Mouse (Mus musculus): Measurements from ENCODE around the gene Aldh5a1.

The Aldh5a1 gene

GRCm38 (mm10) chr13:24933199-24933598, 4.3 kb downstream of the Aldh5a1 start:
- DNase-seq (ENCODE audit: low spot score) = no peak

GRCm38 (mm10) chr13:24930591-24930990, 6.9 kb downstream of the Aldh5a1 start:
- no peak for DNase-seq (ENCODE audit: low spot score)

- no peak for DNase-seq (ENCODE audit: low spot score)
Observed at GRCm38 (mm10) chr13:24923991-24924390, 13.5 kb downstream of the Aldh5a1 start.

- no peak for DNase-seq (ENCODE audit: low spot score)
Observed at GRCm38 (mm10) chr13:24921281-24921680, 16.2 kb downstream of the Aldh5a1 start.

GRCm38 (mm10) chr13:24920333-24920977, 17.0 kb downstream of the Aldh5a1 start:
- peak; percentile 39 for DNase-seq (ENCODE audit: low spot score)

- DNase-seq (ENCODE audit: low spot score) = no peak
Observed at GRCm38 (mm10) chr13:24915831-24916230, 21.6 kb downstream of the Aldh5a1 start.

GRCm38 (mm10) chr13:24914915-24915314, 22.5 kb downstream of the Aldh5a1 start:
- no peak for DNase-seq (ENCODE audit: low spot score)

GRCm38 (mm10) chr13:24913576-24913975, 23.9 kb downstream of the Aldh5a1 start:
- DNase-seq (ENCODE audit: low spot score) = no peak

GRCm38 (mm10) chr13:24909112-24909511, 28.3 kb downstream of the Aldh5a1 start:
- DNase-seq (ENCODE audit: low spot score) = no peak

- DNase-seq (ENCODE audit: low spot score) = no peak
Observed at GRCm38 (mm10) chr13:24906831-24907570, 30.5 kb downstream of the Aldh5a1 start.

GRCm38 (mm10) chr13:24905422-24905821, 32.0 kb downstream of the Aldh5a1 start:
- DNase-seq (ENCODE audit: low spot score) = no peak

GRCm38 (mm10) chr13:24903412-24903811, 34.0 kb downstream of the Aldh5a1 start:
- DNase-seq (ENCODE audit: low spot score) = no peak

GRCm38 (mm10) chr13:24901916-24902315, 35.5 kb downstream of the Aldh5a1 start:
- no peak for DNase-seq (ENCODE audit: low spot score)

- no peak for DNase-seq (ENCODE audit: low spot score)
Observed at GRCm38 (mm10) chr13:24893880-24894279, 43.6 kb downstream of the Aldh5a1 start.

- no peak for DNase-seq (ENCODE audit: low spot score)
Observed at GRCm38 (mm10) chr13:24892516-24892915, 44.9 kb downstream of the Aldh5a1 start.

GRCm38 (mm10) chr13:24889554-24889953, 47.9 kb downstream of the Aldh5a1 start:
- DNase-seq (ENCODE audit: low spot score) = no peak

GRCm38 (mm10) chr13:24882411-24882810, 55.0 kb downstream of the Aldh5a1 start:
- no peak for DNase-seq (ENCODE audit: low spot score)

- no peak for DNase-seq (ENCODE audit: low spot score)
Observed at GRCm38 (mm10) chr13:24880704-24881103, 56.8 kb downstream of the Aldh5a1 start.

- DNase-seq (ENCODE audit: low spot score) = no peak
Observed at GRCm38 (mm10) chr13:24880208-24880607, 57.3 kb downstream of the Aldh5a1 start.

- no peak for DNase-seq (ENCODE audit: low spot score)
Observed at GRCm38 (mm10) chr13:24879359-24880040, 58.0 kb downstream of the Aldh5a1 start.

GRCm38 (mm10) chr13:24868233-24868632, 69.2 kb downstream of the Aldh5a1 start:
- no peak for DNase-seq (ENCODE audit: low spot score)

GRCm38 (mm10) chr13:24867789-24868188, 69.7 kb downstream of the Aldh5a1 start:
- no peak for DNase-seq (ENCODE audit: low spot score)

Data from urinary bladder, postnatal 25 days (tissue).